In genomic region chr11:106098223-106098622, GRCm38 (mm10) we compare ENCODE assay signal across 13 mouse cellular contexts. TPM values are rescaled to one million over a fixed set of nuclear protein-coding genes. Genes with fewer than 3 reads are reported as not detected.
A peak's percentile ranks its signal among the peaks of the same experiment; 100 is the strongest.
DNase-seq lines count a peak whose midpoint lies in the region; ATAC-seq and TF ChIP-seq lines count a peak whose summit lies in the region.
"Had no signal": no experiment of that assay in that cellular context is flagged by ENCODE, and none has a peak within 500 bp of the region (broad histone marks: within the 10 kb centered on the region; RNA-seq: fewer than 3 reads in every experiment).

No protein-coding gene starts in this region.

- H3K36me3 ChIP-seq in heart, postnatal 0 days (replicated peaks; ENCODE audit: control insufficient read depth, insufficient read depth, low read length) = peaks cover 7% of the 10 kb centered on the region; the same call in 1 of the 2 replicates

- H3K4me1 ChIP-seq in lung, adult 2 months (ENCODE audit: control insufficient read depth, insufficient read depth, low read length) = peaks cover 12% of the 10 kb centered on the region
- peaks cover 4% of the 10 kb centered on the region; the same call in 1 of the 2 replicates for H3K4me1 ChIP-seq in heart, postnatal 0 days (ENCODE audit: control insufficient read depth, insufficient read depth)
- H3K4me1 ChIP-seq: midbrain, embryonic 10.5 days had no signal

- 0 out of 2 replicates have a peak, but pooled peaks have one; percentile 32 for TF ChIP-seq EP300 in heart, postnatal 0 days (IDR thresholded peaks at IDR 0.05; ENCODE audit: low read depth)

- no peak for TF ChIP-seq CTCF in lung, adult 2 months (IDR thresholded peaks at IDR 0.05; ENCODE audit: insufficient read depth, low read length)
- no peak for TF ChIP-seq CTCF in heart, postnatal 0 days (IDR thresholded peaks at IDR 0.05; ENCODE audit: low read depth)

- 0 out of 2 replicates have a peak overlapping the region, but pooled peaks have one; percentile 25 for H3K4me2 ChIP-seq in heart, postnatal 0 days (ENCODE audit: low read depth, low read length)

- H3K9me3 ChIP-seq in heart, postnatal 0 days (replicated peaks; ENCODE audit: control insufficient read depth, low read length) = no peaks in the 10 kb centered on the region
- H3K9me3 ChIP-seq: midbrain, embryonic 10.5 days had no signal

- no peaks in the 10 kb centered on the region for H3K27me3 ChIP-seq in heart, postnatal 0 days (ENCODE audit: control insufficient read depth, insufficient read depth, low read length)

- H3K9ac ChIP-seq in heart, postnatal 0 days (replicated peaks; ENCODE audit: low read depth, low read length) = no peak overlapping the region

- TF ChIP-seq POLR2A in lung, adult 2 months (IDR thresholded peaks at IDR 0.05; ENCODE audit: borderline replicate concordance, extremely low read depth, low read depth, low read length) = no peak

- WGBS in lung, adult 2 months = 54% methylated on average over 1 of the region's 1 CpGs
- 35% methylated on average over 1 of the region's 1 CpGs for WGBS in heart, postnatal 0 days

- H3K4me3 ChIP-seq in lung, adult 2 months (replicated peaks; ENCODE audit: extremely low read depth, low read depth, low read length) = no peak overlapping the region
- H3K4me3 ChIP-seq in heart, postnatal 0 days (ENCODE audit: low read depth, low read length) = no peak overlapping the region
- H3K4me3 ChIP-seq: midbrain, embryonic 10.5 days had no signal

- DNase-seq in CD4-positive, CD25-positive, alpha-beta regulatory T cell, adult 2 months (ENCODE audit: low read depth, low spot score) = peak; percentile 35
- DNase-seq in lung, adult 18-20 months = peak; percentile 15 to 46
- no peak for DNase-seq in lung, adult 2 months
- peak; percentile 61 for DNase-seq in heart, postnatal 0 days (ENCODE audit: low spot score)
- peak; percentile 63 for DNase-seq in lung, postnatal 36 days
- no peak for DNase-seq in left cerebral cortex, postnatal 14 days (ENCODE audit: low spot score in 2 of 2)
- DNase-seq in layer of hippocampus, adult 9-10 months (ENCODE audit: low spot score) = no peak
- DNase-seq: adrenal gland, postnatal 25 days; cerebellum, postnatal 10 days; left cerebral cortex, postnatal 4 days had no signal

- H3K27ac ChIP-seq in heart, postnatal 0 days (ENCODE audit: low read depth) = peak overlapping the region; percentile 74
- H3K27ac ChIP-seq: midbrain, embryonic 10.5 days had no signal

- no peak for ATAC-seq in CD4-positive, CD25-positive, alpha-beta regulatory T cell, adult 4 months
- peak; percentile 79 for ATAC-seq in heart, postnatal 0 days (ENCODE audit: insufficient read depth, low read depth)
- ATAC-seq: intestine, postnatal 0 days had no signal

- intact Hi-C loops in left cerebral cortex, postnatal 14 days (cut with DNase I) = no loop called here

RNA-seq across cellular contexts. Expression of gene Map3k3, which starts 13.8 kb away (rescaled TPM):
- polyA plus RNA-seq in CD4-positive, CD25-positive, alpha-beta regulatory T cell, adult 4 months (2017; shearing (Covaris generic)) = 10 to 100 TPM; 30.1 to 37.1 TPM
- 52.6 and 61.6 TPM in 2 replicates for polyA plus RNA-seq in lung, adult 2 months (2012; rRNA removed)
- total RNA-seq in heart, postnatal 0 days (2014; rRNA removed; ENCODE audit: low replicate concordance) = 44.0 and 71.9 TPM in 2 replicates
- polyA plus RNA-seq in heart, postnatal 0 days (2015; fragmentation: Nextera tagmentation; extraction: Ambion mirVana) = 13.8 and 14.5 TPM in 2 replicates
- 10 to 100 TPM; 24.2 to 29.1 TPM for total RNA-seq in left cerebral cortex, postnatal 14 days (2021)

RNA-seq across cellular contexts. Expression of gene Taco1, which starts 32.4 kb away (rescaled TPM):
- 10 to 100 TPM in 1 of 2 experiments, 1 to 10 TPM in 1; 7.4 to 18.0 TPM for polyA plus RNA-seq in CD4-positive, CD25-positive, alpha-beta regulatory T cell, adult 4 months (2017; shearing (Covaris generic))
- polyA plus RNA-seq in lung, adult 2 months (2012; rRNA removed) = 9.3 and 9.7 TPM in 2 replicates
- 40.6 and 50.4 TPM in 2 replicates for total RNA-seq in heart, postnatal 0 days (2014; rRNA removed; ENCODE audit: low replicate concordance)
- 14.1 and 17.4 TPM in 2 replicates for polyA plus RNA-seq in heart, postnatal 0 days (2015; fragmentation: Nextera tagmentation; extraction: Ambion mirVana)
- total RNA-seq in left cerebral cortex, postnatal 14 days (2021) = 10 to 100 TPM; 15.3 to 15.6 TPM

Comparison
In these comparisons a context has a peak if more than half of its experiments do, and no peak if none do; other contexts are left out.
1. DNase-seq: peak in CD4-positive, CD25-positive, alpha-beta regulatory T cell, adult 2 months (single experiment), lung, adult 18-20 months (2 of 2), heart, postnatal 0 days (single experiment) and lung, postnatal 36 days (single experiment); none in lung, adult 2 months (single experiment), left cerebral cortex, postnatal 14 days (0 of 2) and layer of hippocampus, adult 9-10 months (single experiment).